Mouse (Mus musculus) heart, adult 10 weeks (tissue): ENCODE results near the gene Casp6. TPM values are rescaled to one million over a fixed set of nuclear protein-coding genes. Genes with fewer than 3 reads are reported as not detected.

ENCODE experiments used
- polyA plus RNA-seq: library from polyadenylated mRNA; stranded (reverse); fragments of 350-450 nt; fragmentation: Illumina TruSeq; extraction: RNeasy Lipid Tissue Mini Kit (QIAGEN cat#74804); gene quantifications from one replicate; pipeline ENCODE4 v1.2.3, GENCODE M21; 2014; ENCODE audit warnings: low read depth, low replicate concordance

Gene Casp6
- polyA plus RNA-seq: 14.2 TPM

GRCm38 (mm10) chr3:129901271-129901809 is at the start of gene Casp6:
Gene Casp6 (plus strand): TSS chr3:129901425.

GRCm38 (mm10) chr3:129878405-129879021 is 22.7 kb upstream of the Casp6 start, which contains the start of gene Pla2g12a:
Gene Pla2g12a (plus strand): TSS chr3:129878606.

Other genes with a start within 250 kb of the Casp6 start
- 7.9 TPM for gene Egf, start 146.1 kb upstream of the Casp6 start, polyA plus RNA-seq
- not detected for gene Lrit3, start 97.4 kb upstream of the Casp6 start, polyA plus RNA-seq
- not detected for gene Rrh, start 78.8 kb upstream of the Casp6 start, polyA plus RNA-seq
- gene Gar1, start 70.0 kb upstream of the Casp6 start, polyA plus RNA-seq: 20.3 TPM
- gene Cfi, start 65.5 kb upstream of the Casp6 start, polyA plus RNA-seq: 0.50 TPM
- gene Pla2g12a, start 22.8 kb upstream of the Casp6 start, polyA plus RNA-seq: 65.2 TPM
- 4.5 TPM for gene Mcub, start 68.8 kb downstream of the Casp6 start, polyA plus RNA-seq
- gene Sec24b, start 160.1 kb downstream of the Casp6 start, polyA plus RNA-seq: 34.0 TPM
- gene Col25a1, start 230.1 kb downstream of the Casp6 start, polyA plus RNA-seq: 0.26 TPM